Mouse (Mus musculus) E14TG2a.4 (cell line): Measurements from ENCODE around the gene Usp48.

Experiments
- CTCF ChIP-seq: conservative IDR thresholded peaks from 2 replicates; pipeline ENCODE4 v1.5.1; 2014; ENCODE audit warnings: low read length
- NANOG ChIP-seq: IDR thresholded peaks from 2 replicates; pipeline ENCODE4 v1.6.1; 2014; ENCODE audit warnings: borderline replicate concordance, low read length, mixed read lengths
- POU5F1 ChIP-seq: IDR thresholded peaks from 2 replicates; pipeline ENCODE4 v1.6.1; 2014; ENCODE audit warnings: low read length, borderline replicate concordance

DNA sequence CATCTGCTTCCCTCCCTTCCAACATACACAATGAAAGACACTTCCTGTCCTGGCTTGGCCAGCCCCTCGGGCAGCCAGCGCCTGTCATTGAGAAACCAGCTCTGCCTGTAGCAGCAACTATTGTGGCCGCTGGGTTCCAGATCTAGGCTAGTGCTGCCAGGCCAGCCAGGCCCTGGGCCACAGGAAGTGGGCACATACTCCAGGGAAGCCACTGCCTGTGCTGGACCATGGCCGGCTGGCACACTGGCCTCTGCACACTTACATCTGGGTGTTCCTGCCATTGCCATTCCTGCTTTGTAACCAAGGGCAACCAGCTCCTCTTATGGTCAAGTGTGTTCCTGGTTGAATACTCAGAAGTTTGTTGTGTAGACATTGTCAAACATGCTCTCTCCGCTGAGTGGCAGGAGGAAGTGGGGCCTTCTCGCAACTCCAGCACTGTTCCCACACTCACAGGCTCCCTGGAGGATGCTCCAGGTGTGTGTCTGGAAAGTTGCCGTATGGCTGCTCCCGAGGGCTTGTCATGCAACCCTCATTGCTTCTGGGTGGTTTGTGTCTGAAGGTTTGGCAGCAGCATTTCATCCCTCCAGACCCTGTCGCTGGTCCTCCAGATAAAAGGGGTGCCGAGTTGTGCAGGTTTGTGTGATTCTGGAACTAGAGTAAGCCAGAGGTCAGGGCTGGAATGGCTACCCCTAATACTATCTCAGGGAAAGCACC, 67.0 kb downstream of the Usp48 start:
- TF ChIP-seq CTCF: no peak
- no peak for TF ChIP-seq NANOG
- TF ChIP-seq POU5F1: no peak
